Mouse (Mus musculus) frontal cortex, postnatal 25 days (tissue): ENCODE data around the gene Slc22a3.

Experiments used
- DNase-seq, 2 experiments: peaks; one replicate each; pipeline ENCODE4 v3.0.0; 2022; ENCODE audit warnings: low spot score in 2 of 2

Slc22a3 gene

DNA sequence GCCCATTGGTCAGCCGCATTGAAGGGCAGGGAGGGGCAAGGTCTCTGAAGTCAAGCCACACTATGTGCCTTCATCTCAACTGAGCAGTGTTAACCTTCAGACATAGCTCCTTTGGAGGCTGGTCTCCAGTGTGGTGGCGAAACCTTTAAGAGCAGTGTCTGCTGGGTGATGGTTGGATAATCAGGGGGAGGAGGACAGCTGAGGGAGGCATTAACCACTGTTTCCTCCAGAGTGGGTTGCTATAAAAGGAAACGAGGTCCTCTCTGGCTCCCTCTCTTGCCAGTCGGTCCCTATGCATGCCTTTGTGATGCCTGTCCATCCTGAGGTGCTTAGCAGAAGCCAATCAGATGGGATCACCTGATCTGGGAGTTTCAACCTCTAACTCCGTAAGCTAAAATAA is 38.8 kb downstream of the Slc22a3 start:
- DNase-seq: no peak

DNA sequence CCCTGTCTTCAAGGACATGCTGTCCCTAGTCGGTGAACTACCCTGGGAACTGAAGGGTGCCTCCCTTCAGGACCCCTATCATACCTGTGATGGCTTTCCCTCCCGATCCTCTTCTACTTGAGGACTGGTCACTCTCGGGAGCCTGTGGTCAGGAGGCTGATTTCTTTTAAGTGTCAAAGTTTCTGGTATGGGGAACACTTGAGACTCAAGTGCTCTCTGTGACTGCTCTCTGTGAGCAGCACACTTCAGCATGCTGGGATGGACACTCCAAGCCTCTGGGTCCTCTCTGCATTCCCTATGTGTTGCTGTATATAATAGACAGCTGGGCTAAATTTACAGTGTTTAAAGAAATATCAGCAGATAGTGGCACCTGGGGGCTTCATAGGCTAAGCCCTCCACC is 39.9 kb downstream of the Slc22a3 start:
- no peak for DNase-seq

- no peak for DNase-seq
These were observed 41.0 kb downstream of the Slc22a3 start for GRCm38 (mm10) chr17:12466501-12467000.

DNA sequence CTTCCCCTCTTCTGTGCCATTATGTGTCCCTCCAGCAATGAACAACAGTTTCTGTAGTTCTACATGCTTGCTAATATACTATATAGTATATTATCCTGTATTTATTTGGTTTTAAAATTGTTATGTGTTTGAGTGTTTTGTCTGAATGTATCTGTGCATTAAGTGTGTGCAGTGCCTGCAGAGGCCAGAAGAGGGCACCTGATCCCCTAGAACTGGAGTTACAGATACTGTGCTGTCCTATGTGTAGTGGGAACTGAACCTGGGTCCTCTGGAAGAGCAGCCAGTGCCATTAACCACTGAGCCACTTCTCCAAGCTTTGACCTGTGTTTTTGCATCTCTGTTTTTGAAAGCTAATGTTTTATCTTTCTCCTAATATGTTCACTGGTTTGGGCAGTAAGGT is 46.3 kb downstream of the Slc22a3 start:
- no peak for DNase-seq

GRCm38 (mm10) chr17:12455143-12455790 is 52.2 kb downstream of the Slc22a3 start:
- DNase-seq: no peak

GRCm38 (mm10) chr17:12453691-12454090 is 53.8 kb downstream of the Slc22a3 start:
- no peak for DNase-seq

GRCm38 (mm10) chr17:12452862-12453531 is 54.5 kb downstream of the Slc22a3 start:
- no peak for DNase-seq

GRCm38 (mm10) chr17:12451234-12451633 is 56.3 kb downstream of the Slc22a3 start:
- DNase-seq: no peak

DNA sequence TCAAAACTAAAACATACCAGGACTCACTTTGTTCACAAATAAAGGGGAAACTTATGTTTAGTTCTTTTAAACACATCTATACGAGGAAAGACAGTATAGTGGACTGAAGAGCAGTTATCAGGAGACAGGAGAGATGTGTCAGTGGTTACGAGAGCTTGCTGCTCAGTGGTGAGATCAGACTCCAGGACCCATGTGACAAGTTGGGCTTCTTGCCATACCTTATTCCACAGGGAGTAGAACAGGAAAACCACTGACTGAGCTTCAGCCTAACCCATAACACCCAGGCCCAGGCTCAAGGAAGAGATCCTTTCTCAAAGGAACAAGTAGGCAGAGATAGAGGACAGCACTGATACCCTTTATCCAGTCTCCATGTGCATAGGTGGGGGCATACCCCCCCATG is 62.9 kb downstream of the Slc22a3 start:
- no peak for DNase-seq

GRCm38 (mm10) chr17:12437771-12438170 is 69.7 kb downstream of the Slc22a3 start:
- no peak for DNase-seq

DNA sequence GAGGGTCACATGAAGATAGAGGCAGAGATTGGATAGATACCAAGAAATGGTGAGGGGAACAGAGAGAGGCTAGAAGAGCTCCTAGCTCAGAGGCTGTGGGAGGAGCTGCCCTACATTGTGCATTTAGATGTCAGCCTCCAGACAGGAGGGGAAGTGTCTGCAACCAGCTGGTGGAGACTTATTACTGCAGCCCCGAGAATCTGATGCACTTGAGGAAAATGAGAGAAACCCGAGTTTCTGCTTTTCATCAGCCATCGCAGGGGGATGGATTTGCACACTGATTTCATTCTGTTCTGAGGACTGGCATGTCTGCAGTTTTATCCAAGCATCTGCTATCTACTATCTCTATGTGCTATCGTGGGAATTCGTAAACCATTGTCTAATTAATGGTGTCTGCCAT is 75.8 kb downstream of the Slc22a3 start:
- DNase-seq: no peak

DNA sequence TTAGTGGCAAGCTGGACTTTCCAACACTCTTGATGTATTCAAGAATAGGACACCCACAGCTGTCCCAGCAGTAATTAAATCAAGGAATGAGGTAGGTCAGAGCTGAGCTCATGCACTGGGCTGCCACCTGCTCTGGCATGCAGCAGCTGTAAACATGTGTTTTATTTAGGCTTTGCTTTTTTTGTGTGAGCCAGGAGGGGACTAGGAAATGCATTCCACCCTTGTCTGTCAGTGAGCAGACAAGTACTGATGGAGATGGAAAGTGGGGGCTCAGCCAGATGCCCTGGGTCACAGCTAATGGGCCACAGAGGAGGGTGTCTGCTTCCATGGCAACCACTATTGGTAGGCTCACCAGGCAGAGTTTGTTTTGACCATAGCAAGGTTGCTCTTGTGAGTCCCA is 79.1 kb downstream of the Slc22a3 start:
- DNase-seq: no peak

DNA sequence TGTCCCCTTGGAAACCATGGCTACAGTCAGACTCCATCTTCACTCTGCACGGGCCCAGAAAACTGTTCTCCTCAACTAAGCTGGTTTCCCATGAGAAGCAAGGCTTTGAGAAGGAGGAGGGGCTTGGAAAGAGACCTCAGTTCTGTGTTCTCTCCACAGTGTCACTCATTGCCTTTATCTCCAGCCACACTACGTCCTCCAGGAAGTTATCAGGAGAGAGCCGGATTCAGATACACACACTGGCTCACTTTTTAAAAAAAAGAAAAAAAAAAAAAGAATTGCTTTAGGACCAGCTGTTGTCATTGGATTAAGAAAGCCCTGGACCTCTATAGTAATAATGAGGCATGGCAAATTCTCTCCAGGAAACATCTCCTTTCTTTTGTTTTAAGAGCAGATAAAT is 80.3 kb downstream of the Slc22a3 start:
- no peak for DNase-seq

DNA sequence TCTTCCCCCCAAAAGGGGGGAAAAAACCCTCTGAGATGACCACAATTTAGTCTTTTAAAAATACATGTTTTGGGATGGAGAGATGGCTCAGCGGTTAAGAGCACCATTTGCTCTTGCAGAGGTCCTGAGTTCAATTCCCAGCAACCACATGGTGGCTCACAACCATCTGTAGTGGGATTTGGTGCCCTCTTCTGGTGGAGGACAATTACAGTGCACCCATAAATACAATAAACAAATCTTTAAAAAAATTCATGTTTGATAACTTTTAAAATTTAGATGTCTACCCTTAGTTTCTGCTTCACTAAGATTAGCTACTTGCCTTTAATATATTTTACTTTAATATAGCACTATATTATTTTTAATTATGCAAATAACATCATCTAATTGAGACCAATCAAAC is 85.4 kb downstream of the Slc22a3 start:
- DNase-seq: no peak

DNA sequence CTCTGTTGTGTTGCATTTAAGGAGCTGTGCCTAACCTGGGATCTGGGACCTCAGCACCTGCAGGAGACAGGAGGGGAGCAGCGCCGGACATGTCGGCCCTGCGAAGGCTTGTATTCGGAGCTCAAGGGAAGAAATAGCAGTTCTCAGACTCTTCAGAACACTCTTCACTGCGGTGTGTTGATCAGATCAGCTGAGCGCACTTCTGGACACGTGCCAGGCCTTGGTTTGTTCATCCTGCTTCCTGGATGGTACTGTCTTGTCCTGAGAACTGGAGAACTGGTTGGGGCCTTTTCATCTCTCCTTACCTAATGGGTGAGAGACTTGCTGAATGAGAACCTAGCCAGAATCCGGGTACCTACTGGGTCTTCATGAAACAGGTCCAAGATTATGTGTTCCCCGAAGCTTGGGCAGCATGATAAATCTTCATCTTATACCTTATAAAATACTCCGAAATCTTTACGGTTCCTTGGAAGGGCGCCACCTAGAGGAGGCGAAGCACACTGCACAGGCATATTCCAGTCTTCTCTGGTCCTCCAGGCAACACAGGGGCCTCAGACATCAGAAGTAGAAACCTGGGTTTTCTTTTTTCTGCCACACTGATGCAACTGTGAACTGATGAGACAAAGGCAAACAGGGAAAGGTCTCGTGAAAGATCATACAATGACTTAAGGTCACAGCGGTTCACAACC is 86.5 kb downstream of the Slc22a3 start:
- DNase-seq: peak in 1 of 2 experiments; percentile 37

- no peak for DNase-seq
These were observed 87.9 kb downstream of the Slc22a3 start for GRCm38 (mm10) chr17:12419491-12420079.

GRCm38 (mm10) chr17:12416250-12416895 is 91.1 kb downstream of the Slc22a3 start:
- DNase-seq: peak; percentile 74 to 79

- DNase-seq: no peak
These were observed 91.8 kb downstream of the Slc22a3 start for GRCm38 (mm10) chr17:12415741-12416140.

GRCm38 (mm10) chr17:12415031-12415735 is 92.3 kb downstream of the Slc22a3 start:
- no peak for DNase-seq

- DNase-seq: no peak
These were observed 94.6 kb downstream of the Slc22a3 start for GRCm38 (mm10) chr17:12412891-12413237.

DNA sequence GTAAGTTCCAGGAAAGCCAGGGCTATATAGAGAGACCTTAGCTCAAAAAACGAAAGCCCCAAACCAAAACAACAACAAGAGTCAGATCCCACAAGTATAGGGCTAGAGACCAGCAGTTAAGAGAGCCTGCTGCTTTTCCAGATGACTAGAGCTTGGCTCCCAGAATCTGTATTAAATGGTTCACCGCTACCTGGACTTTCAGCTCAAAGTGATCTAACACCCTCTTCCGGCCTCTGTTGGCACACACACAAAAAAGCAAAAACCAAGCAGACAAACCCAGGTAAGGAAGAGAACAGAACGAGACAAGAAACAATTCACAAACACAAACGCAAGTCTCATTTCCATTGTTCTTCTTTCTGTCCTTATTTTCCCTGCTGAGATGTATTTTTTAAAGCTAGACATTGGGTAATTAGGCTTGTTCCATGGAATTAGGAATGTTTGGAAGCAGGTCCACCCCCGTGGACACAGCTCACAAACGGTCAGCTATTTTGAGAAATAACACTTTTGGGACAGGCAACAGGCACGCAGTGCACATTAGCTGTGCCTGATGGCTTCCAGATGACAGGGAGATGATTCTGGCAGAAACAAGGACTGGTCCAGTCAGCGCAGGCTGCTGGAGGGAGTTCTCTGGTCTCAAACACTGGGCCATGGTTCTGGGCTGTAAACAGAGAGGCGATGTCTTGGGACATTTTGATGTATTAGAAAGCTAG is 95.2 kb downstream of the Slc22a3 start:
- no peak for DNase-seq
